ENCODE assay signal across 25 mouse cellular contexts in genomic region chr14:73295512-73295911, GRCm38 (mm10). TPM values are rescaled to one million over a fixed set of nuclear protein-coding genes. Genes with fewer than 3 reads are reported as not detected.
DNase-seq lines count a peak whose midpoint lies in the region; ATAC-seq and TF ChIP-seq lines count a peak whose summit lies in the region.
"Had no signal": no experiment of that assay in that cellular context is flagged by ENCODE, and none has a peak within 500 bp of the region (broad histone marks: within the 10 kb centered on the region; RNA-seq: fewer than 3 reads in every experiment).

No protein-coding gene starts in this region.

- intact Hi-C loops in heart, postnatal 25 days (cut with DNase I) = no loop called here

- no peak for TF ChIP-seq CTCF in heart, postnatal 0 days (IDR thresholded peaks at IDR 0.05; ENCODE audit: low read depth)
- TF ChIP-seq CTCF in lung, postnatal 0 days (IDR thresholded peaks at IDR 0.05) = no peak
- no peak for TF ChIP-seq CTCF in stomach, postnatal 0 days (IDR thresholded peaks at IDR 0.05; ENCODE audit: low read depth)

- H3K9me3 ChIP-seq in heart, embryonic 11.5 days (replicated peaks; ENCODE audit: control insufficient read depth, low read length) = no peaks in the 10 kb centered on the region
- no peaks in the 10 kb centered on the region for H3K9me3 ChIP-seq in heart, postnatal 0 days (replicated peaks; ENCODE audit: control insufficient read depth, low read length)
- no peaks in the 10 kb centered on the region for H3K9me3 ChIP-seq in lung, postnatal 0 days (ENCODE audit: low read length)
- no peaks in the 10 kb centered on the region for H3K9me3 ChIP-seq in stomach, postnatal 0 days (ENCODE audit: control insufficient read depth, low read length)
- H3K9me3 ChIP-seq: embryonic facial prominence, embryonic 12.5 days; embryonic facial prominence, embryonic 15.5 days; forebrain, embryonic 12.5 days; forebrain, embryonic 15.5 days; hindbrain, embryonic 12.5 days; hindbrain, embryonic 15.5 days had no signal

- no peak for TF ChIP-seq EP300 in heart, postnatal 0 days (IDR thresholded peaks at IDR 0.05; ENCODE audit: low read depth)
- no peak for TF ChIP-seq EP300 in lung, postnatal 0 days (IDR thresholded peaks at IDR 0.05)
- TF ChIP-seq EP300 in stomach, postnatal 0 days (optimal IDR thresholded peaks at IDR 0.05) = no peak

- H3K36me3 ChIP-seq in heart, embryonic 11.5 days (ENCODE audit: control insufficient read depth, insufficient read depth, low read length) = no peaks in the 10 kb centered on the region
- 0 out of 2 replicates have a peak, but pooled peaks cover 8% of the 10 kb centered on the region for H3K36me3 ChIP-seq in heart, postnatal 0 days (replicated peaks; ENCODE audit: control insufficient read depth, insufficient read depth, low read length)
- no peaks in the 10 kb centered on the region for H3K36me3 ChIP-seq in lung, postnatal 0 days (ENCODE audit: insufficient read depth, low read length)
- H3K36me3 ChIP-seq in stomach, postnatal 0 days (ENCODE audit: control insufficient read depth, insufficient read depth, low read length) = no peaks in the 10 kb centered on the region
- H3K36me3 ChIP-seq: embryonic facial prominence, embryonic 15.5 days; forebrain, embryonic 15.5 days; hindbrain, embryonic 12.5 days had no signal

- 49% methylated on average over 2 of the region's 2 CpGs for WGBS in heart, embryonic 11.5 days (ENCODE audit: insufficient replicate concordance)
- WGBS in heart, postnatal 0 days = 28% methylated on average over 2 of the region's 2 CpGs
- 35% methylated on average over 2 of the region's 2 CpGs for WGBS in lung, postnatal 0 days
- 44% methylated on average over 2 of the region's 2 CpGs for WGBS in stomach, postnatal 0 days

- no peak overlapping the region for H3K27ac ChIP-seq in heart, embryonic 11.5 days (ENCODE audit: low read depth, low read length)
- no peak overlapping the region for H3K27ac ChIP-seq in heart, postnatal 0 days (ENCODE audit: low read depth)
- H3K27ac ChIP-seq in lung, postnatal 0 days (ENCODE audit: low read length) = no peak overlapping the region
- no peak overlapping the region for H3K27ac ChIP-seq in stomach, postnatal 0 days (replicated peaks)
- H3K27ac ChIP-seq: embryonic facial prominence, embryonic 12.5 days; embryonic facial prominence, embryonic 15.5 days; forebrain, embryonic 12.5 days; forebrain, embryonic 15.5 days; heart, adult 2 months; hindbrain, embryonic 12.5 days; hindbrain, embryonic 15.5 days had no signal

- no peak overlapping the region for H3K4me3 ChIP-seq in heart, embryonic 11.5 days (ENCODE audit: low read depth, low read length)
- no peak overlapping the region for H3K4me3 ChIP-seq in heart, postnatal 0 days (ENCODE audit: low read depth, low read length)
- no peak overlapping the region for H3K4me3 ChIP-seq in lung, postnatal 0 days (ENCODE audit: low read depth, low read length)
- H3K4me3 ChIP-seq in stomach, postnatal 0 days (ENCODE audit: low read depth, low read length) = no peak overlapping the region
- H3K4me3 ChIP-seq: embryonic facial prominence, embryonic 12.5 days; embryonic facial prominence, embryonic 15.5 days; erythroblast, embryonic 14.5 days; forebrain, embryonic 12.5 days; forebrain, embryonic 15.5 days; heart, adult 2 months; hindbrain, embryonic 12.5 days; hindbrain, embryonic 15.5 days had no signal

- no peaks in the 10 kb centered on the region for H3K4me1 ChIP-seq in heart, embryonic 11.5 days (ENCODE audit: control insufficient read depth, insufficient read depth, low read length)
- no peaks in the 10 kb centered on the region for H3K4me1 ChIP-seq in heart, postnatal 0 days (ENCODE audit: control insufficient read depth, insufficient read depth)
- H3K4me1 ChIP-seq in lung, postnatal 0 days (ENCODE audit: insufficient read depth, low read depth, low read length) = no peaks in the 10 kb centered on the region
- H3K4me1 ChIP-seq in stomach, postnatal 0 days (replicated peaks; ENCODE audit: control insufficient read depth, insufficient read depth) = no peaks in the 10 kb centered on the region
- H3K4me1 ChIP-seq: embryonic facial prominence, embryonic 12.5 days; embryonic facial prominence, embryonic 15.5 days; forebrain, embryonic 12.5 days; forebrain, embryonic 15.5 days; hindbrain, embryonic 12.5 days; hindbrain, embryonic 15.5 days had no signal

- ATAC-seq in heart, embryonic 11.5 days (replicated peaks; ENCODE audit: insufficient number of reproducible peaks, low FRiP score, low TSS enrichment) = 0 out of 2 replicates have a peak, but pooled peaks have one; percentile 59
- ATAC-seq in heart, postnatal 0 days (ENCODE audit: insufficient read depth, low read depth) = peak; percentile 66
- ATAC-seq in lung, postnatal 0 days = peak; percentile 49
- ATAC-seq in stomach, postnatal 0 days (ENCODE audit: low FRiP score, low TSS enrichment) = peak; percentile 86
- ATAC-seq: forebrain, embryonic 15.5 days; Patski had no signal

- H3K9ac ChIP-seq in heart, embryonic 11.5 days (ENCODE audit: low read depth, low read length) = no peak overlapping the region
- no peak overlapping the region for H3K9ac ChIP-seq in heart, postnatal 0 days (replicated peaks; ENCODE audit: low read depth, low read length)
- H3K9ac ChIP-seq in lung, postnatal 0 days (replicated peaks; ENCODE audit: low read depth) = no peak overlapping the region
- H3K9ac ChIP-seq in stomach, postnatal 0 days (ENCODE audit: low read length) = no peak overlapping the region
- H3K9ac ChIP-seq: embryonic facial prominence, embryonic 12.5 days; embryonic facial prominence, embryonic 15.5 days; forebrain, embryonic 12.5 days; forebrain, embryonic 15.5 days; hindbrain, embryonic 12.5 days; hindbrain, embryonic 15.5 days had no signal

- DNase-seq in heart, adult 11 months = no peak
- DNase-seq in heart, postnatal 0 days (ENCODE audit: low spot score) = no peak
- DNase-seq in heart, postnatal 25 days (ENCODE audit: low spot score) = no peak
- DNase-seq in lung, postnatal 0 days (ENCODE audit: low spot score) = no peak
- no peak for DNase-seq in lung, postnatal 14 days
- peak; percentile 31 for DNase-seq in stomach, postnatal 0 days (ENCODE audit: low spot score)
- DNase-seq in adrenal gland, postnatal 4 days (ENCODE audit: low spot score in 2 of 2) = no peak
- DNase-seq: adrenal gland, postnatal 10 days; adrenal gland, postnatal 36 days; cerebellum, adult 11 months; cerebellum, adult 2 months; cerebellum, adult 9-11 months; cerebellum, postnatal 25 days; gastrocnemius, postnatal 25 days; heart, adult 2 months; heart, postnatal 14 days had no signal

- H3K27me3 ChIP-seq in heart, embryonic 11.5 days (ENCODE audit: control insufficient read depth, insufficient read depth, low read length) = no peaks in the 10 kb centered on the region
- H3K27me3 ChIP-seq in heart, postnatal 0 days (ENCODE audit: control insufficient read depth, insufficient read depth, low read length) = no peaks in the 10 kb centered on the region
- no peaks in the 10 kb centered on the region for H3K27me3 ChIP-seq in lung, postnatal 0 days (replicated peaks; ENCODE audit: insufficient read depth, low read length)
- no peaks in the 10 kb centered on the region for H3K27me3 ChIP-seq in stomach, postnatal 0 days (ENCODE audit: control insufficient read depth, insufficient read depth, low read length)
- H3K27me3 ChIP-seq: embryonic facial prominence, embryonic 12.5 days; embryonic facial prominence, embryonic 15.5 days; forebrain, embryonic 12.5 days; forebrain, embryonic 15.5 days; hindbrain, embryonic 12.5 days; hindbrain, embryonic 15.5 days; Patski had no signal

- no peak overlapping the region for H3K4me2 ChIP-seq in heart, embryonic 11.5 days
- no peak overlapping the region for H3K4me2 ChIP-seq in heart, postnatal 0 days (ENCODE audit: low read depth, low read length)
- H3K4me2 ChIP-seq in lung, postnatal 0 days (replicated peaks; ENCODE audit: low read depth, low read length) = no peak overlapping the region
- H3K4me2 ChIP-seq in stomach, postnatal 0 days (replicated peaks; ENCODE audit: low read depth) = no peak overlapping the region
- H3K4me2 ChIP-seq: embryonic facial prominence, embryonic 12.5 days; embryonic facial prominence, embryonic 15.5 days; forebrain, embryonic 12.5 days; forebrain, embryonic 15.5 days; hindbrain, embryonic 12.5 days; hindbrain, embryonic 15.5 days had no signal

RNA-seq across cellular contexts. Expression of gene Rb1, which starts 30.1 kb away (rescaled TPM):
- polyA plus RNA-seq in heart, embryonic 11.5 days (2014; fragmentation: Nextera tagmentation; extraction: Ambion mirVana) = 15.6 and 18.1 TPM in 2 replicates
- 7.7 and 12.3 TPM in 2 replicates for total RNA-seq in heart, postnatal 0 days (2014; rRNA removed; ENCODE audit: low replicate concordance)
- polyA plus RNA-seq in heart, postnatal 0 days (2015; fragmentation: Nextera tagmentation; extraction: Ambion mirVana) = 9.1 and 10.5 TPM in 2 replicates
- total RNA-seq in heart, postnatal 25 days (2021) = 10 to 100 TPM; 16.4 to 18.7 TPM
- 14.3 and 14.7 TPM in 2 replicates for polyA plus RNA-seq in lung, postnatal 0 days (2015; fragmentation: Nextera tagmentation; extraction: Ambion mirVana)
- polyA plus RNA-seq in stomach, postnatal 0 days (2015; fragmentation: Nextera tagmentation; extraction: Ambion mirVana) = 13.8 and 15.4 TPM in 2 replicates
- total RNA-seq in adrenal gland, postnatal 4 days (2021) = 10 to 100 TPM; 16.1 to 23.7 TPM

RNA-seq across cellular contexts. Expression of gene Lpar6, which starts 57.8 kb away (rescaled TPM):
- polyA plus RNA-seq in heart, embryonic 11.5 days (2014; fragmentation: Nextera tagmentation; extraction: Ambion mirVana) = 8.8 and 10.5 TPM in 2 replicates
- 6.6 and 7.0 TPM in 2 replicates for total RNA-seq in heart, postnatal 0 days (2014; rRNA removed; ENCODE audit: low replicate concordance)
- 7.2 and 7.8 TPM in 2 replicates for polyA plus RNA-seq in heart, postnatal 0 days (2015; fragmentation: Nextera tagmentation; extraction: Ambion mirVana)
- total RNA-seq in heart, postnatal 25 days (2021) = 1 to 10 TPM; 3.3 to 3.8 TPM
- 10.3 and 10.5 TPM in 2 replicates for polyA plus RNA-seq in lung, postnatal 0 days (2015; fragmentation: Nextera tagmentation; extraction: Ambion mirVana)
- 12.2 and 12.4 TPM in 2 replicates for polyA plus RNA-seq in stomach, postnatal 0 days (2015; fragmentation: Nextera tagmentation; extraction: Ambion mirVana)
- 1 to 10 TPM; 6.2 to 6.9 TPM for total RNA-seq in adrenal gland, postnatal 4 days (2021)
- polyA plus RNA-seq: erythroblast, embryonic 14.5 days had no signal
